Comparison of ENCODE assay signal across 10 mouse cellular contexts in the genomic region with DNA sequence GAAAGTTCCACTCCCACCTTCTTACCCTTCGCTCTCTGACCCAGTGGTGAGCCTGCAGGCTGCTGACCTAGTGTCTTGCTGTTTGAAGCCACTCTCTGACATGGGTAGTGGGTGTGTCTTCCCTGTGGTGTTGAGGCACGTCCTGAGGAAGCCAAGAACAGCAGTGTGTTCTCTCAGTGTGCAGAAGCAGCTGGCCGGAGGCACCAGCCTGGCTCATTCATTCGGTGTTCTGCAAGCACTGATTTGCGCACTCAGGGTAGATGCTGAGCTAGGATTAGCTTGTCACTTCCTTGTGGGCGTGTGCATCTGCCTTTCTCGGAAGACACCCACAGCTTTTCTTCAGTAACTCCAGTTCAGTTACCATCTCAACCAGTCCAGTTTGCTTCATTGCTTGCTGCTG. TPM values are rescaled to one million over a fixed set of nuclear protein-coding genes. Genes with fewer than 3 reads are reported as not detected.
A peak's percentile ranks its signal among the peaks of the same experiment; 100 is the strongest.
DNase-seq lines count a peak whose midpoint lies in the region; ATAC-seq and TF ChIP-seq lines count a peak whose summit lies in the region.
"Had no signal": no experiment of that assay in that cellular context is flagged by ENCODE, and none has a peak within 500 bp of the region (broad histone marks: within the 10 kb centered on the region; RNA-seq: fewer than 3 reads in every experiment).

No protein-coding gene starts in this region.

- 52% methylated on average over 7 of the region's 7 CpGs for WGBS in stomach, postnatal 0 days
- 79% methylated on average over 7 of the region's 7 CpGs for WGBS in forebrain, embryonic 12.5 days

- H3K9me3 ChIP-seq in stomach, postnatal 0 days (ENCODE audit: control insufficient read depth, low read length): no peaks in the 10 kb centered on the region
- no peaks in the 10 kb centered on the region for H3K9me3 ChIP-seq in forebrain, embryonic 12.5 days
- H3K9me3 ChIP-seq: embryonic facial prominence, embryonic 12.5 days; heart, embryonic 10.5 days had no signal

- no peak overlapping the region for H3K4me3 ChIP-seq in left cerebral cortex, adult 2 months
- H3K4me3 ChIP-seq in stomach, postnatal 0 days (ENCODE audit: low read depth, low read length): no peak overlapping the region
- no peak overlapping the region for H3K4me3 ChIP-seq in forebrain, embryonic 12.5 days (replicated peaks)
- H3K4me3 ChIP-seq: embryonic facial prominence, embryonic 12.5 days; heart, embryonic 10.5 days had no signal

- peak overlapping the region; percentile 77 for H3K27ac ChIP-seq in left cerebral cortex, adult 2 months
- H3K27ac ChIP-seq in stomach, postnatal 0 days (replicated peaks): no peak overlapping the region
- no peak overlapping the region for H3K27ac ChIP-seq in forebrain, embryonic 12.5 days
- H3K27ac ChIP-seq: embryonic facial prominence, embryonic 12.5 days; heart, embryonic 10.5 days had no signal

- H3K4me2 ChIP-seq in stomach, postnatal 0 days (replicated peaks; ENCODE audit: low read depth): no peak overlapping the region
- no peak overlapping the region for H3K4me2 ChIP-seq in forebrain, embryonic 12.5 days
- H3K4me2 ChIP-seq: embryonic facial prominence, embryonic 12.5 days had no signal

- intact Hi-C loops in left cerebral cortex, adult 2 months (cut with DNase I): no loop called here

- peaks cover 8% of the 10 kb centered on the region for H3K36me3 ChIP-seq in stomach, postnatal 0 days (ENCODE audit: control insufficient read depth, insufficient read depth, low read length)
- peaks cover 76% of the 10 kb centered on the region for H3K36me3 ChIP-seq in forebrain, embryonic 12.5 days (replicated peaks)

- no peak overlapping the region for H3K9ac ChIP-seq in stomach, postnatal 0 days (ENCODE audit: low read length)
- no peak overlapping the region for H3K9ac ChIP-seq in forebrain, embryonic 12.5 days
- H3K9ac ChIP-seq: embryonic facial prominence, embryonic 12.5 days had no signal

- peak; percentile 31 for DNase-seq in CD4-positive, CD25-positive, alpha-beta regulatory T cell, adult 2 months (ENCODE audit: low read depth, low spot score)
- DNase-seq in right cerebral cortex, adult 18-20 months: peak; percentile 90
- no peak for DNase-seq in right cerebral cortex, postnatal 4 days
- peak; percentile 64 to 69 for DNase-seq in left cerebral cortex, adult 2 months (ENCODE audit: extremely low spot score in 1 of 2, low spot score in 2 of 2)
- no peak for DNase-seq in stomach, postnatal 0 days (ENCODE audit: low spot score)
- no peak for DNase-seq in embryo, embryonic 10.5 days (ENCODE audit: low spot score)

- ATAC-seq in CD4-positive, CD25-positive, alpha-beta regulatory T cell, adult 4 months: no peak
- ATAC-seq in stomach, postnatal 0 days (ENCODE audit: low FRiP score, low TSS enrichment): peak; percentile 55; the same call in 1 of the 2 replicates
- ATAC-seq in forebrain, embryonic 12.5 days (ENCODE audit: low FRiP score): no peak

- no peak for TF ChIP-seq EP300 in stomach, postnatal 0 days (optimal IDR thresholded peaks at IDR 0.05)

- no peaks in the 10 kb centered on the region for H3K4me1 ChIP-seq in stomach, postnatal 0 days (replicated peaks; ENCODE audit: control insufficient read depth, insufficient read depth)
- no peaks in the 10 kb centered on the region for H3K4me1 ChIP-seq in forebrain, embryonic 12.5 days
- H3K4me1 ChIP-seq: embryonic facial prominence, embryonic 12.5 days; heart, embryonic 10.5 days had no signal

- H3K27me3 ChIP-seq in stomach, postnatal 0 days (ENCODE audit: control insufficient read depth, insufficient read depth, low read length): no peaks in the 10 kb centered on the region
- no peaks in the 10 kb centered on the region for H3K27me3 ChIP-seq in forebrain, embryonic 12.5 days
- H3K27me3 ChIP-seq: embryonic facial prominence, embryonic 12.5 days had no signal

- TF ChIP-seq CTCF in left cerebral cortex, adult 2 months (IDR thresholded peaks at IDR 0.05): no peak
- no peak for TF ChIP-seq CTCF in stomach, postnatal 0 days (IDR thresholded peaks at IDR 0.05; ENCODE audit: low read depth)

RNA-seq across cellular contexts. Expression of a gene that starts 23.0 kb away (rescaled TPM):
- polyA plus RNA-seq in CD4-positive, CD25-positive, alpha-beta regulatory T cell, adult 4 months (2017; shearing (Covaris generic)): under 1 TPM; 0.12 to 0.54 TPM
- 10 to 100 TPM; 62.7 to 70.0 TPM for total RNA-seq in left cerebral cortex, adult 2 months (2021)
- 32.7 and 37.6 TPM in 2 replicates for polyA plus RNA-seq in stomach, postnatal 0 days (2015; fragmentation: Nextera tagmentation; extraction: Ambion mirVana)
- polyA plus RNA-seq in forebrain, embryonic 12.5 days (2016; fragmentation: Nextera tagmentation; extraction: Ambion mirVana): 36.9 and 38.3 TPM in 2 replicates

RNA-seq across cellular contexts. Expression of a gene that starts 39.8 kb away (rescaled TPM):
- polyA plus RNA-seq in CD4-positive, CD25-positive, alpha-beta regulatory T cell, adult 4 months (2017; shearing (Covaris generic)): 100 to 1,000 TPM; 148 to 158 TPM
- total RNA-seq in left cerebral cortex, adult 2 months (2021): 100 to 1,000 TPM; 175 to 199 TPM
- 90.4 and 98.1 TPM in 2 replicates for polyA plus RNA-seq in stomach, postnatal 0 days (2015; fragmentation: Nextera tagmentation; extraction: Ambion mirVana)
- 167 and 183 TPM in 2 replicates for polyA plus RNA-seq in forebrain, embryonic 12.5 days (2016; fragmentation: Nextera tagmentation; extraction: Ambion mirVana)

Comparison
In these comparisons a context has a peak if more than half of its experiments do, and no peak if none do; other contexts are left out.
1. DNase-seq: peak in CD4-positive, CD25-positive, alpha-beta regulatory T cell, adult 2 months (single experiment), right cerebral cortex, adult 18-20 months (single experiment) and left cerebral cortex, adult 2 months (2 of 2); none in right cerebral cortex, postnatal 4 days (single experiment), stomach, postnatal 0 days (single experiment) and embryo, embryonic 10.5 days (single experiment).
2. RNA of a gene that starts 23.0 kb away (polyA plus RNA-seq): 36.9 to 38.3 TPM in forebrain, embryonic 12.5 days and 32.7 to 37.6 TPM in stomach, postnatal 0 days; 0.12 to 0.54 TPM in CD4-positive, CD25-positive, alpha-beta regulatory T cell, adult 4 months; every median in the first group is over 10 times any median in the second.